Mouse (Mus musculus) kidney, adult 18-20 months (tissue): Measurements from ENCODE around the gene Crabp2.
"Not testable (repeated sequence)": the region's sequence is repeated elsewhere in the genome, so short reads cannot be mapped to it uniquely, and the experiment has no call there.

Source experiments
- DNase-seq: peaks from one replicate; pipeline ENCODE4 v3.0.0; 2021

Crabp2 gene

GRCm38 (mm10) chr3:87948378-87949265 is at the start of gene Crabp2:
Gene Crabp2, plus strand, starts transcription at chr3:87948666.
- DNase-seq, result no peak

GRCm38 (mm10) chr3:87899266-87899665 is 49.2 kb upstream of the Crabp2 start:
- DNase-seq, result no peak

- no peak for DNase-seq
These were observed 48.7 kb upstream of the Crabp2 start for GRCm38 (mm10) chr3:87899776-87900175.

- DNase-seq, result no peak
These were observed 47.3 kb upstream of the Crabp2 start for GRCm38 (mm10) chr3:87901036-87901624.

- DNase-seq, result not testable (repeated sequence)
These were observed 46.5 kb upstream of the Crabp2 start for GRCm38 (mm10) chr3:87901959-87902358.

GRCm38 (mm10) chr3:87903821-87904220 is 44.6 kb upstream of the Crabp2 start:
- no peak for DNase-seq

GRCm38 (mm10) chr3:87905880-87906485 is 42.5 kb upstream of the Crabp2 start, which contains the start of gene Hdgf:
Gene Hdgf, plus strand, starts transcription at chr3:87906321.
- peak; percentile 95 for DNase-seq

- no peak for DNase-seq
These were observed 41.9 kb upstream of the Crabp2 start for GRCm38 (mm10) chr3:87906601-87906980.

GRCm38 (mm10) chr3:87906981-87907857 is 41.2 kb upstream of the Crabp2 start:
- DNase-seq, result peak; percentile 59

- peak; percentile 46 for DNase-seq
These were observed 40.6 kb upstream of the Crabp2 start for GRCm38 (mm10) chr3:87907906-87908305.

GRCm38 (mm10) chr3:87909381-87909780 is 39.1 kb upstream of the Crabp2 start:
- no peak for DNase-seq

- DNase-seq, result no peak
These were observed 38.6 kb upstream of the Crabp2 start for GRCm38 (mm10) chr3:87909874-87910273.

- peak; percentile 90 for DNase-seq
These were observed 37.8 kb upstream of the Crabp2 start for GRCm38 (mm10) chr3:87910573-87911141.

GRCm38 (mm10) chr3:87913491-87913890 is 35.0 kb upstream of the Crabp2 start:
- no peak for DNase-seq

GRCm38 (mm10) chr3:87913891-87914290 is 34.6 kb upstream of the Crabp2 start:
- no peak for DNase-seq

- no peak for DNase-seq
These were observed 31.5 kb upstream of the Crabp2 start for GRCm38 (mm10) chr3:87916990-87917389.

GRCm38 (mm10) chr3:87918551-87918950 is 29.9 kb upstream of the Crabp2 start:
- no peak for DNase-seq

- peak; percentile 76 for DNase-seq
These were observed 28.9 kb upstream of the Crabp2 start, which contains the start of gene Mrpl24 for GRCm38 (mm10) chr3:87919336-87920108. Gene Mrpl24, plus strand, starts transcription at chr3:87919506.

GRCm38 (mm10) chr3:87920270-87920943 is 28.1 kb upstream of the Crabp2 start:
- DNase-seq, result no peak

- no peak for DNase-seq
These were observed 23.5 kb upstream of the Crabp2 start for GRCm38 (mm10) chr3:87924996-87925395.

GRCm38 (mm10) chr3:87927452-87927851 is 21.0 kb upstream of the Crabp2 start:
- DNase-seq, result no peak
